Mouse (Mus musculus): Measurements from ENCODE around the gene Pon2.
"Not testable (repeated sequence)": the region's sequence is repeated elsewhere in the genome, so short reads cannot be mapped to it uniquely, and the experiment has no call there.

GRCm38 (mm10) chr6:5223551-5223950 lies 74.7 kb downstream of the Pon2 start:
- not testable (repeated sequence) for TF ChIP-seq CTCF (conservative IDR thresholded peaks at IDR 0.05; ENCODE audit: low read length); POU5F1 (IDR thresholded peaks at IDR 0.05; ENCODE audit: borderline replicate concordance, low read length); NANOG (IDR thresholded peaks at IDR 0.05; ENCODE audit: borderline replicate concordance, low read length)

Measured in E14TG2a.4 (cell line).